Mouse (Mus musculus): Measurements from ENCODE around the gene Casp6.

DNA sequence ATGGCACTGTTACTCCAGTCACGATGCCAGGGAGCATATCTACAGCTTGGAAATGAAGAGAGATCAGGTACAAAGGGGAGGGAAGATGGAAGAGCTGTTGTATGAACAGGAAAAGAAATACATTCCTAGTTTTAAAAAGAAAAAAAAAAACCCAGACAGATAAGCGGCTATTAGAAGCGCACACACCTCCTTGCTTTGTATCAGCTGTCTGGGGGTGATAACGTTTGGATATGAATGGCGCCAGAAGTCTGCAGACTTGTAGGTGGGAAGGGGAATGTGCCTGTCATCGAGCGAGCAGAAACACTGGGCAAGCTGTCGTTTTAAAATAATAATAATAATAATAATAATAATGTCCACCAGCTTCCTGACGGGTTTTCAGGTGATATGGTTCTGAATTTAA lies 15.6 kb upstream of the Casp6 start:
- TF ChIP-seq CTCF (IDR thresholded peaks at IDR 0.05; ENCODE audit: borderline replicate concordance, insufficient read depth, low read depth, low read length) (no peak), POLR2A (IDR thresholded peaks at IDR 0.05; ENCODE audit: borderline replicate concordance, insufficient read depth, low read length) (no peak)

Data from cerebellum, adult 2 months (tissue).